Mouse (Mus musculus) myocyte (in vitro differentiated cells): ENCODE results near the gene Prr12. TPM values are rescaled to one million over a fixed set of nuclear protein-coding genes. Genes with fewer than 3 reads are reported as not detected.

Experiments used
- H3K27me3 ChIP-seq: one replicate; pipeline ENCODE4 v1.6.1; 2011; ENCODE audit not compliant: control insufficient read depth, insufficient read depth, insufficient read length
- H3K36me3 ChIP-seq: one replicate; pipeline ENCODE4 v1.6.1; 2011; ENCODE audit not compliant: control insufficient read depth, insufficient read depth
- H3K4me2 ChIP-seq: one replicate; pipeline ENCODE4 v1.6.1; 2011; ENCODE audit warnings: low read depth, control low read depth
- H3K4me3 ChIP-seq: one replicate; pipeline ENCODE4 v1.5.1; 2011; ENCODE audit warnings: mild to moderate bottlenecking, control low read depth, moderate library complexity
- H3K79me2 ChIP-seq: one replicate; pipeline ENCODE4 v1.6.1; 2011; ENCODE audit not compliant: control insufficient read depth, insufficient read depth
- H3ac ChIP-seq: one replicate; pipeline ENCODE4 v1.6.1; 2011; ENCODE audit not compliant: control insufficient read depth, insufficient read length
- CEBPB ChIP-seq: IDR thresholded peaks from 2 replicates; pipeline ENCODE4 v1.6.1; 2011; ENCODE audit warnings: mild to moderate bottlenecking, moderate library complexity; ENCODE audit not compliant: poor library complexity, insufficient read depth, severe bottlenecking
- E2F4 ChIP-seq: IDR thresholded peaks from one replicate; pipeline ENCODE4 v1.6.1; 2011; ENCODE audit warnings: mild to moderate bottlenecking, control low read depth, moderate library complexity; ENCODE audit not compliant: insufficient read depth
- MAX ChIP-seq: IDR thresholded peaks from one replicate; pipeline ENCODE4 v1.6.1; 2011; ENCODE audit warnings: low read depth, mild to moderate bottlenecking, control low read depth
- MYOD1 ChIP-seq, 3 experiments: IDR thresholded peaks; one replicate each; pipeline ENCODE4 v1.6.1; 2011; ENCODE audit warnings: control low read depth in 2 of 3, low read depth in 2 of 3, mild to moderate bottlenecking in 2 of 3, moderate library complexity in 1 of 3; ENCODE audit not compliant: insufficient read length in 2 of 3, control insufficient read depth in 1 of 3
- MYOG ChIP-seq, 3 experiments: IDR thresholded peaks; one replicate each; pipeline ENCODE4 v1.6.1; 2011; ENCODE audit warnings: control low read depth in 2 of 3, low read depth in 2 of 3, mild to moderate bottlenecking in 2 of 3; ENCODE audit not compliant: insufficient read length in 2 of 3, control insufficient read depth in 1 of 3, insufficient read depth in 1 of 3
- POLR2A ChIP-seq: IDR thresholded peaks from one replicate; pipeline ENCODE4 v1.6.1; 2011; ENCODE audit warnings: low read depth, mild to moderate bottlenecking, control low read depth, moderate library complexity; ENCODE audit not compliant: insufficient read length
- POLR2AphosphoS2 ChIP-seq: IDR thresholded peaks from one replicate; pipeline ENCODE4 v1.6.1; 2011; ENCODE audit warnings: low read depth, control low read depth; ENCODE audit not compliant: insufficient read length
- REST ChIP-seq: IDR thresholded peaks from one replicate; pipeline ENCODE4 v1.6.1; 2011; ENCODE audit warnings: mild to moderate bottlenecking, control low read depth, moderate library complexity; ENCODE audit not compliant: insufficient read depth, insufficient read length
- SRF ChIP-seq: IDR thresholded peaks from one replicate; pipeline ENCODE4 v1.6.1; 2011; ENCODE audit warnings: low read depth; ENCODE audit not compliant: control insufficient read depth, insufficient read length
- TCF12 ChIP-seq: IDR thresholded peaks from one replicate; pipeline ENCODE4 v1.6.1; 2011; ENCODE audit warnings: mild to moderate bottlenecking, control low read depth; ENCODE audit not compliant: poor library complexity, insufficient read depth, severe bottlenecking
- TCF3 ChIP-seq: IDR thresholded peaks from one replicate; pipeline ENCODE4 v1.6.1; 2011; ENCODE audit warnings: low read depth, control low read depth; ENCODE audit not compliant: insufficient read length
- USF1 ChIP-seq: IDR thresholded peaks from one replicate; pipeline ENCODE4 v1.6.1; 2011; ENCODE audit warnings: low read depth, mild to moderate bottlenecking, control low read depth, moderate library complexity
- polyA plus RNA-seq: library from polyadenylated mRNA; unstranded; fragments of >200 nt; fragmentation: generic; extraction: Trizol; gene quantifications from one replicate; pipeline ENCODE4 v1.2.1, GENCODE M21; 2012; ENCODE audit warnings: missing spikeins

Prr12 gene
- polyA plus RNA-seq, 1 experiment, result 10.2 TPM

- TF ChIP-seq MAX (no peak), MYOG (IDR thresholded peaks at IDR 0.05; ENCODE audit: control insufficient read depth in 1 of 3, insufficient read depth in 1 of 3, insufficient read length in 2 of 3, low read depth in 2 of 3) (no peak), REST (no peak), POLR2AphosphoS2 (no peak), E2F4 (no peak), TCF3 (no peak), SRF (no peak), POLR2A (no peak), USF1 (no peak), TCF12 (no peak), CEBPB (no peak), MYOD1 (IDR thresholded peaks at IDR 0.05; ENCODE audit: control insufficient read depth in 1 of 3, insufficient read length in 2 of 3, low read depth in 2 of 3) (no peak)
Observed at GRCm38 (mm10) chr7:45058607-45059571, 6.2 kb upstream of the Prr12 start.

GRCm38 (mm10) chr7:45056972-45057348 lies 4.3 kb upstream of the Prr12 start:
- H3ac ChIP-seq, result no peak overlapping the region
- H3K4me2 ChIP-seq, result no peak overlapping the region
- no peaks in the 10 kb centered on the region for H3K27me3 ChIP-seq
- no peak overlapping the region for H3K4me3 ChIP-seq
- no peak for TF ChIP-seq E2F4
- TF ChIP-seq MYOD1 (IDR thresholded peaks at IDR 0.05; ENCODE audit: control insufficient read depth in 1 of 3, insufficient read length in 2 of 3, low read depth in 2 of 3), result no peak
- no peak for TF ChIP-seq REST
- no peak for TF ChIP-seq MAX
- no peak for TF ChIP-seq SRF
- TF ChIP-seq USF1, result no peak
- TF ChIP-seq MYOG (IDR thresholded peaks at IDR 0.05; ENCODE audit: control insufficient read depth in 1 of 3, insufficient read depth in 1 of 3, insufficient read length in 2 of 3, low read depth in 2 of 3), result no peak
- no peak for TF ChIP-seq CEBPB
- no peak for TF ChIP-seq POLR2AphosphoS2
- TF ChIP-seq POLR2A, result no peak
- no peak for TF ChIP-seq TCF12
- no peak for TF ChIP-seq TCF3
- no peaks in the 10 kb centered on the region for H3K36me3 ChIP-seq
- H3K79me2 ChIP-seq, result peaks cover 3% of the 10 kb centered on the region

More at GRCm38 (mm10) chr7:45058607-45059571, 6.2 kb upstream of the Prr12 start:
- no peak overlapping the region for H3ac ChIP-seq
- no peak overlapping the region for H3K4me3 ChIP-seq
- H3K36me3 ChIP-seq, result no peaks in the 10 kb centered on the region
- peaks cover 10% of the 10 kb centered on the region for H3K79me2 ChIP-seq
- H3K27me3 ChIP-seq, result no peaks in the 10 kb centered on the region
- no peak overlapping the region for H3K4me2 ChIP-seq

- TF ChIP-seq E2F4 (no peak), TCF3 (no peak), MAX (no peak), CEBPB (no peak), USF1 (no peak), REST (no peak), POLR2AphosphoS2 (no peak), SRF (no peak)
- no peak overlapping the region for H3K4me3 ChIP-seq
- H3K36me3 ChIP-seq, result no peaks in the 10 kb centered on the region
- peaks cover 8% of the 10 kb centered on the region for H3K79me2 ChIP-seq
- no peak overlapping the region for H3ac ChIP-seq
- H3K4me2 ChIP-seq, result no peak overlapping the region
- no peaks in the 10 kb centered on the region for H3K27me3 ChIP-seq
Observed at GRCm38 (mm10) chr7:45056329-45056971, 3.8 kb upstream of the Prr12 start.

GRCm38 (mm10) chr7:45053931-45054510 lies 1.3 kb upstream of the Prr12 start:
- H3K79me2 ChIP-seq, result peaks cover 13% of the 10 kb centered on the region
- peak overlapping the region; percentile 96 for H3K4me2 ChIP-seq
- no peak for TF ChIP-seq MAX
- TF ChIP-seq CEBPB, result no peak
- peak; percentile 1 for TF ChIP-seq REST
- TF ChIP-seq TCF12, result no peak
- TF ChIP-seq SRF, result peak; percentile 46
- no peak for TF ChIP-seq TCF3
- peak; percentile 89 for TF ChIP-seq POLR2AphosphoS2
- TF ChIP-seq USF1, result no peak
- TF ChIP-seq MYOD1 (IDR thresholded peaks at IDR 0.05; ENCODE audit: control insufficient read depth in 1 of 3, insufficient read length in 2 of 3, low read depth in 2 of 3), result no peak
- no peak for TF ChIP-seq MYOG (IDR thresholded peaks at IDR 0.05; ENCODE audit: control insufficient read depth in 1 of 3, insufficient read depth in 1 of 3, insufficient read length in 2 of 3, low read depth in 2 of 3)
- TF ChIP-seq E2F4, result peak; percentile 54
- peak; percentile 82 for TF ChIP-seq POLR2A
- peak overlapping the region; percentile 42 for H3ac ChIP-seq
- H3K36me3 ChIP-seq, result no peaks in the 10 kb centered on the region
- H3K4me3 ChIP-seq, result peak overlapping the region; percentile 58
- H3K27me3 ChIP-seq, result no peaks in the 10 kb centered on the region
